Mouse (Mus musculus) spleen, adult 2 months (tissue): ENCODE results near the gene Hat1. TPM values are rescaled to one million over a fixed set of nuclear protein-coding genes. Genes with fewer than 3 reads are reported as not detected.
"Not testable (repeated sequence)": the region's sequence is repeated elsewhere in the genome, so short reads cannot be mapped to it uniquely, and the experiment has no call there.

Experiments
- DNase-seq, 2 experiments: peaks; one replicate each; pipeline versions ENCODE4 v3.0.0 to v3.0.0-alpha.2; 2012 to 2021; ENCODE audit warnings: low spot score in 2 of 2, low read depth in 1 of 2
- H3K27ac ChIP-seq: fragments of 200-500 bp; 2 replicates; pipeline ENCODE4 v1.5.1; 2012; ENCODE audit warnings: low read length, inconsistent platforms; ENCODE audit not compliant: insufficient read depth
- H3K27me3 ChIP-seq: fragments of 200-500 bp; 2 replicates; pipeline ENCODE4 v1.6.1; 2012; ENCODE audit warnings: mild to moderate bottlenecking, moderate library complexity, low read length, inconsistent platforms; ENCODE audit not compliant: control insufficient read depth, insufficient read depth
- H3K36me3 ChIP-seq: fragments of 200-500 bp; 2 replicates; pipeline ENCODE4 v1.6.1; 2012; ENCODE audit warnings: mild to moderate bottlenecking, low read length, inconsistent platforms; ENCODE audit not compliant: control insufficient read depth, insufficient read depth
- H3K4me1 ChIP-seq: fragments of 200-500 bp; 2 replicates; pipeline ENCODE4 v1.6.1; 2011; ENCODE audit warnings: inconsistent platforms; ENCODE audit not compliant: control insufficient read depth, insufficient read depth, insufficient read length
- H3K4me3 ChIP-seq: fragments of 200-500 bp; 2 replicates; pipeline ENCODE4 v1.5.1; 2011; ENCODE audit warnings: mild to moderate bottlenecking, inconsistent platforms; ENCODE audit not compliant: insufficient read depth, insufficient read length; ENCODE audit errors: extremely low read depth
- CTCF ChIP-seq: fragments of 200-500 bp; IDR thresholded peaks from 2 replicates; pipeline ENCODE4 v1.5.1; 2011; ENCODE audit warnings: mild to moderate bottlenecking, inconsistent platforms; ENCODE audit not compliant: insufficient read depth, insufficient read length, insufficient replicate concordance; ENCODE audit errors: extremely low read depth
- POLR2A ChIP-seq: fragments of 200-500 bp; IDR thresholded peaks from 2 replicates; pipeline ENCODE4 v1.6.1; 2011; ENCODE audit warnings: low read depth, low read length, inconsistent platforms
- WGBS: fragments of 180-500 bp; shearing (Covaris S2); methylation state at CpG from one replicate; pipeline ENCODE4 v1.1.7; 2018; 5-methylcytosine and 5-hydroxymethylcytosine counted together
- polyA plus RNA-seq: library from polyadenylated mRNA; depleted of rRNA; stranded (reverse); fragments of >200 nt; gene quantifications from 2 replicates; pipeline ENCODE4 v1.2.3, GENCODE M21; 2012

The Hat1 gene
- polyA plus RNA-seq, 1 experiment = 2.5 TPM

DNA sequence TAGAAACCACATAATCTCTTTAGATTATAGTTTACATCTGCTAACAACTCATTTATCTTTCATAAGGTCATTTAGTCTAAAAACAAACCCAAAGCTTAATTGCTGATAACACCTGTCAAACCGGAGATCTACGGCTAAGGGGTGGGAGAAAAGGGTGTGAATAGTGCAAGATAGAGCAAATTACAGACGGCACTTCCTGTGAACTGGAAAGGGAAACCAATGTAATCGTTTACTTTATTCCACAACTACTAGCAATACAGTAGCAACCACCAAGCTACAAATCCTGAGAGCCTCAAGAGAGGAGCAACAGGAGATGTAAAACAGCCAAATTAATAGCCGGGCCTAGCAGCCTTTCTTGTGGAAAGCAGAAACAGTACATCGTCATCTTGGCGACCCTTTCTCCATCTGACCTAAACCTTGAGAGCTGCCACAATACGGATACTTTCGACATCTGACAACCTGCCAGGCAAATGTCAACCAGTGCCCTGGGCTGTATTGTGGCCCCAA, 22.1 kb upstream of the Hat1 start:
- Histone ChIP-seq H3K27ac (peak overlapping the region; percentile 64), H3K27me3 (no peaks in the 10 kb centered on the region), H3K36me3 (peaks cover 1% of the 10 kb centered on the region; the same call in 1 of the 2 replicates), H3K4me1 (no peaks in the 10 kb centered on the region), H3K4me3 (peak overlapping the region; percentile 93)
- DNase-seq = no peak
- TF ChIP-seq POLR2A = no peak
- WGBS = 6% methylated on average over 9 of the region's 9 CpGs

GRCm38 (mm10) chr2:71367125-71367880, 21.5 kb upstream of the Hat1 start, which contains the start of gene Slc25a12:
Slc25a12 (minus strand) TSS chr2:71367749.
- TF ChIP-seq POLR2A (peak; percentile 20), CTCF (no peak)
- no peaks in the 10 kb centered on the region for H3K27me3 ChIP-seq
- no peaks in the 10 kb centered on the region; the same call in 1 of the 2 replicates for H3K36me3 ChIP-seq
- H3K27ac ChIP-seq = peak within 1 kb of the TSS; percentile 95
- DNase-seq = peak; percentile 67 to 70
- H3K4me3 ChIP-seq = peak within 1 kb of the TSS; percentile 93
- under 1% methylated on average over 57 of the region's 57 CpGs for WGBS
- no peaks in the 10 kb centered on the region for H3K4me1 ChIP-seq

DNA sequence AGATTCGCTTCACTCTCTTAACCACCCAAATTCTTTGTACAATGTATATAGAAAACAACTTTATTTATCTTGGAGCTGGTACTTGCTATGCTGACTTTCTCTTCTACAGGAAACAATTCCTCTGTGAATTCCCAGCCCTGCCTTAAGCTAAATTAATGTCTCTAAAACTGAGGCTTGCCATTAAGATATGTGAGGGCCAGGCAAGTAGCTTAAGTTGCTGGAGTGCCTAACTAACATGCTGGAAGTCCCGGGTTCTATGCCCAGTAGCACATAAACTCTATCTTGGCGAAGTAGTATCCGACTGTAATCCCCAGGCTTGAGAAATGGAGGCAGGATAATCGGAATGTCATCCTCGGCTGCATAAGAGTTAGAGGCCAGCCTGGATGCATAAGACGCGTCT, 20.7 kb upstream of the Hat1 start:
- Histone ChIP-seq H3K27ac (no peak overlapping the region), H3K36me3 (no peaks in the 10 kb centered on the region; the same call in 1 of the 2 replicates), H3K4me3 (peak overlapping the region; percentile 45), H3K27me3 (no peaks in the 10 kb centered on the region), H3K4me1 (no peaks in the 10 kb centered on the region)
- 22% methylated on average over 8 of the region's 8 CpGs for WGBS
- TF ChIP-seq POLR2A (no peak), CTCF (no peak)
- DNase-seq = no peak

DNA sequence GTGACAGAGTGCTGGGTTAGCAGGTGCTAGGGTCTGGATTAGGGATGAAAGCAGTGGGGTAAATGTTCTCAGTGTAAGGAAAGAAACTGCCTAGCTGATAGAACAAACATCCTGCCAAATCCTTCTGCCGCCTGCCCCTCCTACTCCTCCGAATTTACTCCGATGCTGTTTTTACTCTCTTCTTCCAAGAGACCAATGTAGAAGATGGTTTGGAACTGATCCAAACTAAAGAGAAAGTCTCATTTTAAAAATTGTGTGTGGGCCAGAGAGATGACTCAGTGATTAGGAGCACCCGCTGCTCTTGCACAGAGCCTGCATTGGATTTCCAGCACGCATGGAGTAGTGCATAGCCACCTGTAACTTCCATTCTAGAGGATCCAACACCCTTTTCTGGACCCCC, 17.0 kb upstream of the Hat1 start:
- WGBS = 90% methylated on average over 5 of the region's 5 CpGs
- no peak overlapping the region for H3K27ac ChIP-seq
- no peak for DNase-seq
- no peak overlapping the region for H3K4me3 ChIP-seq
- H3K36me3 ChIP-seq = no peaks in the 10 kb centered on the region
- no peaks in the 10 kb centered on the region; the same call in 1 of the 2 replicates for H3K4me1 ChIP-seq
- TF ChIP-seq CTCF (no peak), POLR2A (no peak)
- H3K27me3 ChIP-seq = no peaks in the 10 kb centered on the region

GRCm38 (mm10) chr2:71372261-71372660, 16.5 kb upstream of the Hat1 start:
- not testable (repeated sequence) for H3K4me1 ChIP-seq, H3K4me3 ChIP-seq, H3K27ac ChIP-seq, H3K36me3 ChIP-seq, H3K27me3 ChIP-seq, DNase-seq
- 96% methylated on average over 4 of the region's 4 CpGs for WGBS

GRCm38 (mm10) chr2:71374275-71375155, 14.2 kb upstream of the Hat1 start:
- DNase-seq = no peak
- Histone ChIP-seq H3K36me3 (no peaks in the 10 kb centered on the region), H3K27ac (no peak overlapping the region), H3K27me3 (no peaks in the 10 kb centered on the region), H3K4me1 (peaks cover 3% of the 10 kb centered on the region; the same call in 1 of the 2 replicates), H3K4me3 (no peak overlapping the region)
- 64% methylated on average over 8 of the region's 8 CpGs for WGBS
- no peak for TF ChIP-seq CTCF
- no peak for TF ChIP-seq POLR2A
